Mouse (Mus musculus) CH12F3 (cell line): ENCODE measurements around the gene Adgrf3.

Experiments used
- in situ Hi-C: fragments of 300-500 bp; cut with MboI; formaldehyde crosslinking; loops from 2 replicates; pipeline ENCODE4 v1.14.3; 2020; ENCODE audit warnings: low sequenced_read_pairs

The Adgrf3 gene

DNA sequence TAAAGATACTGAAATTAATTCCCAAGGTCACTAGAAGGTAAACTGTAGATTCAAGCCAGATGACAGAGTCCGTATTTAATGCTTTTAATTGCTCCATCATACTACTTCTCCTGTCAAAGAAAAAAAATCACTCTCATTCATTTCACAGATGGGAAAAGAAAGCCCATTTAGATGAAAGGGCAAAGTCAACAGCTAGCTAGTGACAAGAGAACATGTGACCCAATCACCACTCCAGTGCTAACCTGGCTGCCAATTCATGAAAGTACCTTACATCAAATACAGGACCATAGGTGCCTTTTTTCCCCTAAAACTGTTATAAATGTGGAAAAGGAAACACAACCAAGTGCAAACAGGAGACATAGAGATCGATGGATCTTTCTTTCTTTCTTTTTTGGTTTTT lies 52.3 kb downstream of the Adgrf3 start:
- in situ Hi-C loops, result no loop called here

- in situ Hi-C loops, result no loop called here
Measured at GRCm38 (mm10) chr5:30152413-30152812, 53.1 kb downstream of the Adgrf3 start.

DNA sequence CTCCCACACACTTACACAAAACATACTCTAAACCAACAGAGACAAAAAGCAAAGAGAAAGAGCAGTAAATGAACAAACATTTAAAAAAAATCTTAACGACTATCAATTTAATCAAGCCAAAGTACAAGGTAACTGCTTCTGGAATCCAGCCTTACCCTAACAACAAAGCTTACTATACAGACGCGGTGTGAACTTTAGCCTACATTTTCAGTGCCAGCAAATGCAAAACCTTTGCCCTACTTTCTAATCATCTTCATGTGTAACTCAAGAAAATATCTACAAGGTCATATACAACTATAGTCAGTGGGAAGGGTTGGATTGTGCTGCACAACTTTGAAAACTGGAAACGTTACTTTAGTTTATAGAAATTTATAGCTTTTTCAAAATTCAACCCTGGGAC lies 53.5 kb downstream of the Adgrf3 start:
- in situ Hi-C loops, result no loop called here

- in situ Hi-C loops, result no loop called here
Measured at GRCm38 (mm10) chr5:30148133-30148920, 57.2 kb downstream of the Adgrf3 start.

- in situ Hi-C loops, result no loop called here
Measured at GRCm38 (mm10) chr5:30146526-30146925, 59.0 kb downstream of the Adgrf3 start.
